Mouse (Mus musculus) thymus, adult 18-20 months (tissue): Measurements from ENCODE around the gene Rasgef1a.

Experiments used
- DNase-seq, 2 experiments: peaks; one replicate each; pipeline ENCODE4 v3.0.0; 2022; ENCODE audit warnings: mixed read lengths in 2 of 2

Rasgef1a gene

DNA sequence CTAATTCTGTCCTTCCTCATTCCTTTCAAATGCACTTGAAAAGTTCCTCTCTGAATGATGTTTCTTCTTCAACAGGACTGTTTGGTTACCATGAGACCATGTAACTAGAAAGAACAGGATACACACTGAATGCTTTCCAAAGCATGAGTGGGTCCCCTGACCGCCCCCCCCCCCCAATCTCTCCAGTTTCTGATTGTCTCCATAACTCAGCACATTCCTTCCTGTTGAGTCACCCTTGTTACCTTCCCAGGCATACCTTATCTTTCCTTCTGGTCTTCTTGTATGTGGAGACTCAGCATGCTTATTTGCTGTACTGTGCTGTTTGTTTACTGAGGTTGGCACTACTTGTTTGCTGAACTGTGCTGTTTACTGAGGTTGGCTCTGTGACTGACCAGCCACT is 20.2 kb downstream of the Rasgef1a start:
- DNase-seq, result no peak

DNA sequence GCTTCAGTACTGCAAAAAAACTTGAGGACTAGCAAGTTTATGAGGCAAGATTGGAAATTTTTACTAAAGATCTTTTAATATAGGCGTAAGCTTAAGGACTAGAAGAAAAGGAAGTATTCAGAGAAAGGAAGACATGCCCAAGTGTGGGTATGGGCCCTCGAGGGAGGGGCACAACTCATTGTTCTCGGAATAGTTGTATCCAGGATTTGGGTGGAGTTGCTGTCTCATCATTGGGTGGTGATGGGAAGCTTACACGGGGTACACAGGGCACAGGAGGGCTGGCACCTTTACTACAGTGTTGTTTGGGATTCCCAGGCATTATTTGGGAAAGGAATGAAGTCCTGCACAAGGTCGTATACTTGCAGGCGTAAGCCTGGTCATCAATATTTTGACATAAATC is 24.4 kb downstream of the Rasgef1a start:
- DNase-seq, result no peak

DNA sequence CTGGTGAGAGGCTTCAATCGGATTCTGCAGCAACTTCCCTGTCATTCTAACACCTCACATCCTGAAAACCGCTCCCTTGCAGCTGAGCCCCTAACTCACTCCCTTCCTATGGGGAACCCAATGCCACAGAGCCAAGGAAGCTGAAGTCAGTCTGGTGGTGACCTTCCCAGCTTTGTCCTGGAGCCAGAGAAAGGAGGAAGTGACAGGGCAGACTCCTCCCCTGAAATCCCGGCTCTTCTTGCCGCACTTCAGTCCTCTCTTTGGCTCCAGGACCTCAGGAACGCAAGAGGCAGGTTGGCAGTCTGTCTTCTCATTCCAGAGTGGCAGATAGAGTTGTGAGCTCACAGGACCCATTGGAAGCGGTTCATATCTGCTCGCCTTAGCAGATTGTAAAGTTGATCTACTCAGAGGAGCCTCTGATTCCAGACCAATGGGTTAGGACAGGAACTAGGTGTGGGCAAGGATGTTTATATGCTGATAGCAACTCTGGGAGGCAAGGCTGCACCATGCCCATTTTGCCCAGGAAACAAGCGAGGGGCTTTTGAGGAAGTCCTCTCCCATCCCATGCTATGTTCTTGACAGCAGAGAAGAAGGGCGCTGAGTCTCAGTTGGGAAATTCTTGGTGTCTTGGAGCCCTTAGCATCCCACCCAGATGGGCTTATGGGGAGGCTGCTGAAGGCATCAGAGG is 25.0 kb downstream of the Rasgef1a start:
- DNase-seq, result no peak

DNA sequence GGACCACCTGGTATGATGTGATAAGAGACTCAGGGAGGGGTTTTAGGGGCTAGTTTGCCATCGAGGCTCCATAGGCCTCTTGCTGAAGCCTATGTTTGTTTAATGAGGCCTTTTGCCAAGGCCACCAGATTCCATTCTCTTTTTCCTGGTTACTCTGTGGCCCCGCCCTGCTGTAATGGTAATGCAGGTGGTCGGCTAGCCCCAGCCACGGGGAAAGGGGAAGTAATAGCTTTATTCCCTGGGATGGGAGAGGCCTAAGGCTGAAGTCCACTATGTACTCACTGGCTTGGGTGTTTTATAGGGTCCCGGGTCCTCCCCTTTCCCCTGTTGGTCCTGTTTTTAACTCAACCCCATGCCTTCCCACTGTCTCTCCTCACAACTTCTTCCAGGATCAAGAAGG is 25.6 kb downstream of the Rasgef1a start:
- DNase-seq, result no peak

DNA sequence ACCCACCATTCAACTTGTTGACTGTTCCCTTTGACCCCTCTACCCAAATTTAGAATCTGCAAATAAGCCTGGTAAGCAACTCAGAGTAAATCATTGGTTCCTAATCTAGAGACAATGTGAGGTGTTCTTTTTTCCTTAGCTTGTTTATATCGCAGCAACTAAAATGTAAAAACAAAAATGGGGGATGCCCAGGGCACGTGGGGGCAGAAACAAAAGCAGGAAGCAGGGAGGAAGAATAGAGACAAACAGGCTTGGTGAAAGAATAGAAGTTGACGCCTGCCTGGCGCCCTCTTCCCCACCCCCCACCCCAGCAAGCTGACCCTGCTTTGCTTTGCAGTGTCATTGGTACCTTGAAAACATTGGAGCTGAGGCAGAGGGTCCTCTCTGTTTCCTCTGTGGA is 33.9 kb downstream of the Rasgef1a start:
- no peak for DNase-seq

DNA sequence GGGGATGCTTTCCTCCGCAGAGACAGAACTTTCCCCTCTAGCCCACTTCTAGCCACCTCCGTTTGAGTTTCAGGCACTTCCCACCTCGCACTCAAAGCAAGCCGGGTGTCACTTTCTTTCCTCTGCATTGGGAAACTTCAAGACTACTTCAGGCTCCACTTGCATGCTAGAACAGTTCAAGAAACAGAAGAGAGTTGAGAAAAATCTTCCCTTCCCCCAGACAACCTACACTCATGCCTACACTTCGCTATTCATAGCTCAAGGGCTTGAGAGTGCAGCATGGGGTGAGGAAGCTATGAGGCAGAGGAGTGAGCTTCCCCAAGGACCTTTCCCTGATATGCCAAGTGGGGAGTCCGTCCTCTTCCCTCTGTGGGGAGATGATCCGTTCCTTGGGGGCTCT is 34.7 kb downstream of the Rasgef1a start:
- no peak for DNase-seq

DNA sequence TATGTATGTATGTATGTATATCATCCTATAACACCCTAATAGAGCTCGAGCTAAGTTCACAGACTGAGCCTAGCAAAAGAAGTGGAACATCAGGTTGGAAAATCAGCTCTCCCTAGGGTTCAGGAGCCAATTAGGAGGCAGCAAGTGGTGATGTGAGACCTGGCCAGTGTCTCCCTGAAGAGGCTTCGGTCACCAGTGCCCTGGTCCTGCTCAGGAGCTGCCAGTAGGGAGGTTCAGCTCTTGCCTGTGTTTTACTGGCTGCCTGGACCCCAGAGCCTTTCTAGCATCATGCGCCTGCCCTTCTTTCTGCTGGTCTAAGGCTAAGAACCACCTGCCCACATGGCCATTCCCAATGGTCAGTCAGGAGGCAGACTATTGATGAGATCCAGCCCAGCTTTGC is 35.3 kb downstream of the Rasgef1a start:
- DNase-seq, result no peak

DNA sequence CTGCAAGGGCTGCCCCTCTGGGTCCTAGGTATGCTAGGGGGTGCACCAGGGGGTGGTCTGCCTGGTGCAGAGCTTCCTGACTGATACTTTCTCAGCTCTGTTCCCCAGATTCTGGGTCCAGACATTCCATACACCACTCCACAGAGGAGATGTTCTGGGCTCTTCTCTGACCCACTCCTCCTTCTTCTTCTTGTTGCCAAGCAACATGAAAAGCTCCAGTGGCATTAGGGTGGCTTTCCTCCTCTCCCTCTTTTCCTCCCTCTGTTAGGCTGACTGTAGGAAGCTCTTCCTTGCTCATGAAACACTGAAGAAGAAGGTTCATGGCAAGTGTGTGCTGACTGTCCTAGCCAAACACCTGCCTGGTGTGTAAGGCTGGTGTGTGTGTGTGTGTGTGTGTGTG is 35.7 kb downstream of the Rasgef1a start:
- no peak for DNase-seq

DNA sequence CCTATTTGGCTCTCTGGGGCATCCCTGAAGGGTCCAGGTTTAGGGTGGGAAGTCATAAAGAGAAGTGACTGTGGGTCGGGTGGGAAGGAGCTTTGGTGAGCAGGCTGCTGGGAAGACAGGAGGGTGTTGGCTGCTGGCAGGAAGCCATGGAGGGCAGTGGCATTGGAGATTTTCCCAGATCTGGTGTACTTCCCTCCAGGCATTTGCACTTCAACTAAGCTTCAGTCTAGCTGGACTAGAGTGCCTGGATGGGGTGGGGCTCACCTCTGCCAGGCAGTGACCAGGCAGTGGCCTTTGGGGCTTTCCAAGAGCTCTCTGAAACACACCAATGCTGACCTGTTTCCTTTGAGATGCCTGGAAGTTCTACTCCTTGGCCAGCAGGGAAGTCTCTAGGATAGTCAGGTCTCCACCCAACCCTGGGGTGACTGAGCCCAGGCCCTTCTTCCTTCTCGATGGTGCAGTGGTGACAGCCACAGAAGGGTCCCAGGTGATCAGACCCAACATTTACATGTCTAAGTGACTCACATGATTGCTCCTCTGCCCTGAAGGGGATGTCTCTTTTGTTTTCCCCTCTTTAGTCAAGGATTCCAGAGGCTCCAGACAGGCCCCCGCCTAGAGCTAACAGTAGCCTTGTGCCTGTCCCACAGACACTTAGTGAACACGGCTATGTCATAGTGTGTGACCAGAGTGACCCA is 36.7 kb downstream of the Rasgef1a start:
- DNase-seq, result no peak

DNA sequence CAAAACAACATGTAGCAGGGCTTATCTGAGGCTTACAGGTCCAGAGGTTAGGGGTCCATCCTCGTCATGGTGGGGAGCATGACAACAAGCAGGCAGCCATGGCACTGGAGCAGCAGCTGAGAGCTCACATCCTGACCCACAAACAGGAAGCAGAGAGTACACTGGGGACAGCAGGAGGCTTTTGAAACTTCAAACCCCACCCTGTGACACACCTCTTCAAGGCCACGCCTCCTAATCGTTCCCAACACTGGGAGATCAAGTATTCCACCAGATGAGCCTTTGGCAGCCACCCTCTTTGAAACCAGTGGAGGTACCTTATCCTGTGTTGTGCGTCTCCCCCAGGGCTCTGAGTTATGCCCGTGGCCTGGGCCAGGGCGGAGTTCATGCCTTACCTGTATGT is 38.5 kb downstream of the Rasgef1a start:
- DNase-seq, result no peak

DNA sequence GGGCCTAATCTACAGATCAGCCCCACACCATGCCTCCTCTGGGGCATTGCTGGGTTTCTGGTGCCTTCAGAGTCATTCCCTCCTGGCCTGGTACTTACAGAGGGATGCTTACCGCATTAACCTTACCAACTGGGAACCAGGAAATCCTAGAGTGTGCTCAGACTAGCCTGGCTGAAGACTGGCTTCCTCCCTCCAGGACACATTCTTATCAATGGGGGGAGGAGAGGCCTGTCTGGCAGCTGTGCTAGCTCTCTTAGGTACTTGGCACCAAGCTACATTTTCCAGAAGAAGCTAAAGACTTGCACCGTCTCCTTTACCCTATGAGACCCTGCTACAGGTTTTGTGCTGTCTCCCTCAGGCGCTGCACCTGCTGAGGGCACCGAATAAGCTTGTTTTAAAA is 40.2 kb downstream of the Rasgef1a start:
- DNase-seq, result no peak

DNA sequence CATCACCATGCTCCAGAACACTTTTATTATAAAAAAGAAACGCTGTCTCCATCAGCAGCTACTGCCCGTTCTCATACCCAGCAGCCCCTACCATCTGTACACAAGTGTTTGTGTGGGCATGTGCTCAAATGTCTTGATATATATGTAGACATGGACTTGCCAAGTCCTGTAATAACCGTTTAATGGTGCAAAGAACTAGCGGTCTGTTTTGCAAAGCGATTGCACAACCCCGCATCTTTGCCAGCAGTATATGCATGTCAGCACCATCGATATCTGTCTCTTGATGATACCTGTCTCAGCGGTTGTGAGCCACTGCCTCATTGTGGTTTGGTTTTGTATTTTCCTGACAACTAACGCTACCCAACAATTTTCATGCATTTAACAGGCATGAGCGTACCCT is 44.0 kb downstream of the Rasgef1a start:
- no peak for DNase-seq

DNA sequence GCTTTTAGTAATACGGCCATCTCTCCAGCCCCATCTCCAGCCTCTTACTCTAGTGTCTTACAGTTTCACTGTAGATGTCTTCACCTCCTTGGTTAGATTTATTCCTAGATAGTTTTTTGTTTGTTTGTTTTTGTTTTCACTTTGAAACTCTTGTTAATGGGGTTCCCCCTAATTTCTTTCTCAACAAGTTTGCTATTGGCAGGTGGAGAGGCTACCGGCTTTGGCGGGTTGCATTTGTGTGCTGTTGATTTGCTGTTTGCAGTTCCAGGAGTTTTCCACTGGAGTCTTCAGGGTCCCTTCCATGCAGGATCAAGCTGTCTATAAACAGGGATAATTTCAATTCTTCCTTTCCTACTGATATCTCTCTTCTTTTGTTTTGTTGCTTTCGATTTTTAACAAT is 50.0 kb downstream of the Rasgef1a start:
- DNase-seq, result no peak

DNA sequence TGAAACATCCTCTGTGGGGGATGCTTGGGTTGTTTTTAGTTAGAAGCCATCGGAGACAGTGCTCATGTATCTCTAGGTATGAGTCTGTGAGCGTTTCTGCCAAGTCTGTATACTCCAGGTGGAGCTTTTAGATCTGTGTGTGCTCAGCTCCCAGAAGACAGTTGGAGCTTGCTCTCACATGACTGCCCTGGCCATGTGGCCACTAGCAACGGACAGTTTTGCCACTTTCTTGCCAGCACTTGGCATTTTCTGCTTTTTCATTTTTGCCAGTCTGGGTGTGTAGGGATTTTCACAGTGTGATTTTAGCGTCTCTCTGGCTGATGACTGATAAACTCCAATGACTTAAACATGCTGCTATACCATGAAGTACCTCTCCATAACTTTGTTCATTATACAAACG is 52.0 kb downstream of the Rasgef1a start:
- DNase-seq, result no peak

DNA sequence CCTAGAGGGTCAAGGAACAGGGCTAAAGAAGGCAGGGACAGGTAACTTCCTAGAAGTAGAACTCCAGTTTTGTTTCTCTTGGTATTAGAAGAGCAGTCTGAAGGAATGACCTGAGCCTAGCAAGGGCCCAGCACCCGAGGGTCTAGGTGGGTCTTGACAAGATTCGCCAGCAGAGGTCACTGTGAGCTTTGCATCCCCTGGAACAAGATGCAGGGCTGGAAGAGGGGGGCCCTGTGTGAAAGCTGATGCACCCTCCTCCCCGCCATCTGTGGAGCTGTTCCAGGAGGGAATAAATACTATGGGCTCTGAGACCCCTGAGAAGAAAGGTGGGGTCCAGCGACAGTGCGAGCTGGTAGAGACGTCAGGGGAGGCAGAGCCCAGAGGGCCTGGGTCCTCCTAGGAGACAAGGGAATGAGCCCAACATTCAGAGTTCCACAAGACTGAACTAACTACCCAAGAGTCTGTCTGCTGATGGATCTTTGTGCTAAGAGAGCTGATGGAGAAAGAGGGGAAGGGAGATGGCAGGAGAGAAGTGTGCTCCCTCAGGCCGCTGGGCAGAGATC is 53.8 kb downstream of the Rasgef1a start:
- no peak for DNase-seq

DNA sequence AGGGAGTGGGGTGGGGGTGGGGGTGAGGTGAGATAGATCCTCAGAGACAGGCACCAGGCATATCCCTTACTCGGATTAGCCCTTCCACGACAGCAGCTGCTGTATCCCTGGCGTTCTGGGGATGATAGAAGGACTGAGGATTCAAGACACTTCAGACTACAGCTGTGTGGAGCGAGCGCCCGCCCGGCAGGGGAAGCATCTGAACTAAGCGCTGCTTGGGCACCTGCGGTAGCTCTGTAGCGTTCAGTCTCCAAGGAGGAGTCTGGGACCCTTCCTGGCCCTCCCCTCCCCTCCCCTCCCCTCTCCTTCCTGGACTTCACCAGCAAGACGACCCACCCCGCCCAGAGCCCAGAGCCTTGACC is 54.6 kb downstream of the Rasgef1a start:
- no peak for DNase-seq

DNA sequence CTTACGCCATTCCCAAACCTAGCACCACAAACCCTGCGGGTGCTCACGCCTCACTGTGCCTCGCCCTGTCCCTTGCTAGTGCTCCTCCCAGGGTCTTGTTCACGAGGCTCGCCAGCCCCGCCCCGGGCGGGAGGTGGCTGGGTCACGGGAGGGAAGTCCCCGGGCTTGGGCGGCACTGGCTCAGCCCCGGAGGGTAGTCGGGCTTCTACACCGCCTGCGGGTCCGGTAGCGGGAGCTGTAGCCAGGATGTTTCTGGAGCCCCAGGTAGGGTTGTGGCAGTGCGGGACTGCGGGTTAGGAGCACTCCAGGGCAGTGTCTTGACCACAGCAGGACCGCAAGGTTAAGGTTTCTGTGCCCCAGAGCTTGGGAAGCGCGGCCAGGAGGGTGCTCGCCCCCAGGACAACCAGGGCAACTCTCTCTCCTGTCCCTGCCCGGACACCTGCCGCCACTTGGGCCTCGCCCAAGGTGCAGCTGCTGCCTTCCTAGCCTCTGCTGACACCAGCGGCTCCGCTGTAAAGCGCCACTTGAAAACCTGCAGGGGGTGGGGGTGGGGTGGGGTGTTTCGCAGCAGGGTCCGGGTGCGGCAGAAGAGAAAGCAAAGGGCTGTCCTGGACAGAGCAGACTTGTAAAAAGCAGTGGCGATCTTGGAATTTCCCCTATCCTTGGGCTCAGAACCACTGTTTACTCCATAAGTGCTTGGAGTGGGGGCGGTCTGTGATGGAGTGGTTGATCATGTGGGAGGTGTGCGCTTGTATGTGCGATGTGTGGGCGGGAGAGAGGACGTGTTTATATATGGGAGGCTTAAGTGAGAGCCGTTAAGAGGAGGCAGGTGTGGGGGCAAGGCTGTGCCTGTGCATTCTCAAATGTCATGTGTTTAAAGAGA is 55.2 kb downstream of the Rasgef1a start:
- DNase-seq, result peak; percentile 17 to 20

DNA sequence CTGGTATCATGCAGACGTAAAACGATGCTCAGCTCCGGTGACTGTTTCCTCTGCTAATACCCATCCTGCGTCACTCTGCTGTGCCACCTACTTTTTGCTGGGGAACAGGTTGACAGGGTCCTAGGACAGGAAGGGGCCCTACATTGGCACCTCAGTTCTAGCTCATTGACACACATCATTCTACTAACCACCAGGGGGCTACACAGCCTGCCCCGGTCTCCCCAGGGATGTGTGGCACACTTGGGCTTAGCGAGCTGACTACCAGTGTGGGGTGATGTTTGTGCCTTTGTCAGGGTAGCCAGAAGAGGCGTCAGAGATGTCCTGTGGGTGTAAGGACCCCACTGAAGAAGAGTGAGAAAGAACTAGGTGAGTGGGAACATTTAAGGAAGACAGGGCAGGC is 56.5 kb downstream of the Rasgef1a start:
- DNase-seq, result no peak

DNA sequence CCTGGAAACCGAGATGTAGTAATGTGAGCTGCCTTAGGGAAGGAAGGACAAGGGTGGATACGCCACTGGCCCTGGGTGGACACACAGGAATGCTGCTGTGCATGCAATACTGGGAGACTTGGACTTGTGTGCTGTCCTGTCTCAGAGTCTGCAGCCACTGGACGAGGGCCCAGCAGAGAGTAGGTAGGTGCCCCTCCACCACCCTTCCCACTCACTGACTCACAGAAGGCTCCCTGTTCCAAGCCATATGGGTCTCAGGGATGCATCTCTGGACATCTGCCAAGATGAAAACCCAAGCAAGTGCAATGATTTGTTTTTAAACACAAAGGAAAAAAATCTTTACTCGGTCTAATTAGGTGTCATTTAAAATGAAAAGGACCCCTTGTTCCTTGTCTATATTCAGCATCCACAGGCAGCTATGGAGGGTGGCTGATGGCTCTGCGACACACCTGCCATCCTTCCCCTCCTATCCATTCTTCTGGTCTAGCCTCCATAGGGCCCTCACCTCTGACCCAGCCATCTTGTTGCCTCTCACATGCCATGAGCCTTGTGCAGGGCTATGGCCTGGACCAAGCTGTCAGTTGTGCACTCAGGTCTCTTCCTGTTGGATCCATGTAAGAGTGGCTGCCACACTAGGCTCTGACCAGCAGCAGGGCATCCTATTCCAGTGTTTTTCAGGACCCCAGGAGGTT is 59.2 kb downstream of the Rasgef1a start:
- DNase-seq, result no peak

DNA sequence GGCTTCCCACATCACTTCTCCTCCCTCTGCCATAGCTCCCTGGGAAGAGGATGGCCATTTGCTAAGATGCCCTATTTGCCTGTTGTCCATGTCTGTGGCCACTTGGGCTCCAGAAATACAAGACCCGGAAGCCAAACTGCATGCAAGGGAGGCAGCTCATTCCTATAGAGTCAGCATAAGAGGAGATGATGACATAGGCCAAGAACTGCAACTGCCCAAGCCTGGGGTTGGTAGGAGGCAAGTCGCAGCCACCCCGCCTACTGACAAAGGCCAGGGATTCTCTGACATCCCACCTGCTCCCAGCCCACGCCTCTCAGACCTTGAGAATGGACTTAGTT is 59.7 kb downstream of the Rasgef1a start:
- no peak for DNase-seq

DNA sequence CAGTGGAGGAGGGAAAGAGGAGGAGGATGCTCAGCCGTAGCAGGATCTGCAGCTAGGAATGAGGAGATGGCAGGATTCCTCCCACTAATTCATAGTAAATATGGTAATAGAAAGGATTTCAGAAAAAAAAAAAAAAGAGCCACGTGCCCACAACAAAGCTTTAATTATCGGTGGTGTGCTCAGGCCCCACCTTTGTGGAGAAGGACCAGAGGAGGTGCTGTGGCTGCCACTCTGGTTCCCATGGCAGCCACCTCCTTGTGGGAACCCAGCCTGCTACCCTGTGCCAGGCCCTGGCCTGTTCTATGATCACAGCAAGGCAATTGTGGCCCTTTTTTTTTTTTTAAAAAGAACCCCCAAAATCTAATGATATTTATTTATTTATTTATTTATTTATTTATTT is 60.2 kb downstream of the Rasgef1a start:
- no peak for DNase-seq

DNA sequence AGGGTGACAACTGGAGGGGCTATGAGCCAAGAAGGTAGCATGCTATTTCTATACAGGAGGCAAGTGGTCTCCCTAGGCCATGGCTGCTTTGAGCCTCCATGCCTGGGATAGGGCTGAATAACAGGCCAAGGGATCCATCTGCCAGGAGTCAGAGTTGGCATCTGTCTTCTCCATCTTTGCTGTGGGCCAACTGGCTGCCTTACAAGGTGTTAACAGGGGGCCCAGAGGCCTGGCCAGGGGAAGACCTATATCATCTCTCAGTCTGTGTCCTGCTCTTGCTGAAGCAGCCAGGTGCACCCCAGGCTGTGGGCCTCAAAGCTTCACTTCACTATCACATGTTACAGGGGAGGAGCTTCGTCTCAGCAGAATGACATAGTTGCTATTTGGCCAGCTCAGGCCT is 60.9 kb downstream of the Rasgef1a start:
- no peak for DNase-seq

DNA sequence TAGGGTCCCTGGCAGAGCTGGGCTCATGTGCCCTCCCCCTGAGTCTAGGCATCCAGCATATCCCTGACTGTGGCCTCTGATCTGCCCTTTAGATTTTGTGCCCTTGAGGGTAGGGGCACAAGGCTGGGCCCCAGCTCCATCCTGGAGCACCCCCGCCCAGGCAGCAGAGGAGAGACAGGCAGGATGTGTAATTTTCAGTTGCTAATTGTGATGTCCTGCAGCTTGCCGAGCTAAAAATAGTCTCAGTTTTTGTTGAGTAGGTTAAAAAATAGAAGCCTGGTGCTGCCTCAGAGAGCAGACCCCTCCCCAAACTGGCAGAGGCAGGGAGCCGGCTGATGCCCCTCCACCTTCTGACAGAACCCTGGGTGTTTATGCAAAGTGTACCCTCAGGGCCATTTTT is 62.9 kb downstream of the Rasgef1a start:
- no peak for DNase-seq
